Mouse (Mus musculus): ENCODE measurements around the gene Slc35g3. TPM values are rescaled to one million over a fixed set of nuclear protein-coding genes. Genes with fewer than 3 reads are reported as not detected.
A peak's percentile ranks its signal among the peaks of the same experiment; 100 is the strongest.

The Slc35g3 gene
- polyA plus RNA-seq, 1 experiment from 2014 or later, result 0.33 TPM

DNA sequence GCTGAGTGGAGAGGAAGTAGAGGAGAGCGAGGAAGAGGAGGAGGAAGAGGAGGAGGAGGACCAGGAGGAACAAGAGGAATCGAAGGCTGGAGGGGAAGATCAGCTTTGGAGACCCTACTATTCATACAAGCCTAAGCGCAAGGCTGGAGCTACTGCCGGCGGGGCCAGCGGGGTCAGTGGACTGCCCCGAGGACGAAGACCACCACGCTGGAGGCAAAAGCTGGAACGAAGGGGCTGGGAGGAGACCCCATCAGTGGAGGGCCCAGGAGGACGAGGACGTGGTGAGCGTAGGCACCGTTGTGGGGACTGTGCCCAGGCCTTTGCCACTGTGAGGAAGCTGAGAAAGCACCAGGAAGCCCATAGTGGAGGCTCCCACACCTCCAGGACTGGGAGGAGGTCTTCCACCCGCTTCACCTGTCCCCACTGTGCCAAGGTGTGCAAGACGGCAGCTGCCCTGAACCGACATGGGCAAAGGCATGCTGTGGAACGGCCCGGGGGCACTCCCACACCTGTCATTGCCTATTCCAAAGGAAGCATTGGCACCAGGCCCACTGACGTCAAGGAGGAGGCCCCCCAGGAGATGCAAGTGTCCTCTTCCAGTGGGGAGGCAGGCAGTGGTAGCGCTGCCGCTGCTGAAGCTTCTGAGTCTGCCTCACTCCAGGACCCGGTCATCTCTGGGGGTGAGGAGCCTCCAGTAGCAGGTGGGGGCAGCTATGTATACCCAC is 16.7 kb upstream of the Slc35g3 start:
- Histone ChIP-seq H3K4me3 (replicated peaks) (no peak overlapping the region), H3K4me1 (peaks cover 14% of the 10 kb centered on the region; the same call in 1 of the 2 replicates), H3K27me3 (peaks cover 29% of the 10 kb centered on the region), H3K36me3 (replicated peaks) (peaks cover 6% of the 10 kb centered on the region; the same call in 1 of the 2 replicates), H3K27ac (no peak overlapping the region), H3K9ac (no peak overlapping the region), H3K4me2 (no peak overlapping the region), H3K9me3 (no peaks in the 10 kb centered on the region)
- ATAC-seq (ENCODE audit: low FRiP score), result no peak
- WGBS, result 67% methylated on average over 23 of the region's 23 CpGs

DNA sequence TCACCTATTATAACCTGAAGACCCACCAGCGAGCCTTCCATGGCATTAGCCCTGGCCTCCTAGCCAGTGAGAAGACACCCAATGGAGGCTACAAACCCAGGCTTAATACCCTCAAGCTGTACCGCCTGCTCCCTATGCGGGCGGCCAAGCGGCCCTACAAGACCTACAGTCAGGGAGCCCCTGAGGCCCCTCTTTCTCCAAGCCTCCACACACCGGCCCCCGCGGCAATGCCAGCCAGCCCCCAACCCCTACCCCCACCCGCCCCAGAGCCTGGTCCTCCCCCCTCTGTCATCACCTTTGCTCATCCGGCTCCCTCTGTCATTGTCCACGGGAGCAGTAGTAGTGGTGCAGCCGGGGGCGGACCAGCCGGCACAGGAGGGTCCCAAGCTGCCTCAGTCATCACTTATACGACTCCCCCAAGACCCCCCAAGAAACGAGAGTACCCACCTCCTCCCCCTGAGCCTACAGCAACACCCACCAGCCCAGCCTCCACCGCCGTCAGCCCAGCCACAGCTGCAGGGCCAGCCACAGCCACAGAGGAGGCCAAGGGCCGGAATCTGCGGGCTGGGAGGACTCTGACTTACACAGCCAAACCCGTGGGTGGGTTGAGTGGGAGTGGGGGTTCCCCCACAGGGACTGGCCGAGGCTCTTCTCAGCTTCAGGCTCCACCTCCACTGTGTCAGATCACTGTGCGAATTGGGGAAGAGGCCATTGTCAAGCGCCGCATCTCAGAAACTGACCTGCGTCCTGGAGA is 15.9 kb upstream of the Slc35g3 start:
- ATAC-seq (ENCODE audit: low FRiP score), result no peak
- H3K27me3 ChIP-seq, result peaks cover 29% of the 10 kb centered on the region
- WGBS, result 67% methylated on average over 26 of the region's 26 CpGs

DNA sequence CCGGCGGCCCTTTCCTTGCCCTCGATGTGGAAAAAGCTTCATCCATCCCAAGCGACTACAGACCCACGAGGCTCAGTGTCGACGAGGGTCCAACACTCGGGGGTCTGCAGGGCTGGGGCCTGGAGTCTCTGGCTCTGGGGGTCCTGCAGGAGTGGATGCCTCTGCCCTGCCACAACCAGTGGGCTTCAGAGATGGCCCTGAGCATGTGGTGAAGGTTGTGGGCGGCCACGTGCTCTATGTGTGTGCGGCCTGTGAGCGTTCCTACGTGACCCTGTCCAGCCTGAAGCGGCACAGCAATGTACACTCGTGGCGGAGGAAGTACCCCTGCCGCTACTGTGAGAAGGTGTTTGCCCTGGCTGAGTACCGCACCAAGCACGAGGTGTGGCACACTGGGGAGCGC is 14.7 kb upstream of the Slc35g3 start:
- no peak for ATAC-seq (ENCODE audit: low FRiP score)
- peaks cover 23% of the 10 kb centered on the region for H3K27me3 ChIP-seq
- H3K4me1 ChIP-seq, result peaks cover 14% of the 10 kb centered on the region; the same call in 1 of the 2 replicates
- H3K4me3 ChIP-seq (replicated peaks), result no peak overlapping the region
- no peak overlapping the region; the same call in 1 of the 2 replicates for H3K9ac ChIP-seq
- no peak overlapping the region for H3K4me2 ChIP-seq
- H3K27ac ChIP-seq, result no peak overlapping the region
- 85% methylated on average over 20 of the region's 20 CpGs for WGBS
- H3K9me3 ChIP-seq, result no peaks in the 10 kb centered on the region
- peaks cover 6% of the 10 kb centered on the region; the same call in 1 of the 2 replicates for H3K36me3 ChIP-seq (replicated peaks)

More for the DNA sequence above, 15.9 kb upstream of the Slc35g3 start:
- no peak overlapping the region for H3K4me3 ChIP-seq (replicated peaks)
- H3K4me2 ChIP-seq, result no peak overlapping the region
- H3K27ac ChIP-seq, result no peak overlapping the region
- H3K4me1 ChIP-seq, result peaks cover 14% of the 10 kb centered on the region; the same call in 1 of the 2 replicates
- peaks cover 6% of the 10 kb centered on the region; the same call in 1 of the 2 replicates for H3K36me3 ChIP-seq (replicated peaks)
- H3K9ac ChIP-seq, result no peak overlapping the region
- H3K9me3 ChIP-seq, result no peaks in the 10 kb centered on the region

DNA sequence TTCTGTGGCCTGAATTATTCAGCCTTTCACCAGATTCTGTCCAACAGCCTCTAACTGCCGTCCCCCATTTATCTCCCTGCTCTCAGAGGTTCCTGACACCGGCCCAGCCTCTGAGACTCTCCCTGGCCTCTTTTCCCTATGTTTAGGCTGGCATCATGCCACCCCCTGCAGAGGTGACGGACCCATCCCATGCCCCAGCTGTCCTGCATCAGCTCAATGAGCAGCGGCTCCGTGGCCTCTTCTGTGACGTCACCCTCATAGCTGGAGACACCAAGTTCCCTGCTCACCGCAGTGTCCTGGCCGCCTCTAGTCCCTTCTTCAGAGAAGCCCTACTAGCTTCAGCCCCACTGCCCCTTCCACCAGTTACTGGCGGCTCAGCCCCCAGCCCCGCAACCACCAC is 13.9 kb upstream of the Slc35g3 start:
- 76% methylated on average over 10 of the region's 10 CpGs for WGBS
- peaks cover 14% of the 10 kb centered on the region; the same call in 1 of the 2 replicates for H3K4me1 ChIP-seq
- H3K4me3 ChIP-seq (replicated peaks), result no peak overlapping the region
- ATAC-seq (ENCODE audit: low FRiP score), result no peak
- H3K36me3 ChIP-seq (replicated peaks), result peaks cover 6% of the 10 kb centered on the region; the same call in 1 of the 2 replicates
- H3K4me2 ChIP-seq, result no peak overlapping the region
- H3K9ac ChIP-seq, result no peak overlapping the region
- H3K9me3 ChIP-seq, result no peaks in the 10 kb centered on the region
- peaks cover 23% of the 10 kb centered on the region for H3K27me3 ChIP-seq
- no peak overlapping the region for H3K27ac ChIP-seq

DNA sequence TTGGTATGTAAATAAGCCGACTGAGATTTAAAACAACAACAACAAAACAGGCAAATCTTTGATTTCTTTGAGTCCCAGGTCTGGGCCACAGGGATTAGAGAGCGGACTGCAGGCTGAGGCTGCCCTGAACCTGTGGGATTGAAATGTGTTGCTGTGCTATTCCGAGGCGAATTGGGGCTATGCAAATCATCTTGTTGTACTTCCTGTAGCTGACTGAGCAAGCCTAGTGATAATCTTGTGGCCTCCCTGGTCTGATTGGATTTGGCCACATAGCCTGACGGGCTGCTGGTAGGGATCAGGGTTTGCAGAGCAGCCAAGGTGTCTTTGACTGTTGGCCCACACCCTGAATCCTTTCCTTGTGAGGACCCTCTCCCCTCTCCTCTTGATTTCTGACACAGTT is 13.2 kb upstream of the Slc35g3 start:
- Histone ChIP-seq H3K27me3 (peaks cover 23% of the 10 kb centered on the region), H3K36me3 (replicated peaks) (peaks cover 6% of the 10 kb centered on the region; the same call in 1 of the 2 replicates), H3K27ac (no peak overlapping the region), H3K9me3 (no peaks in the 10 kb centered on the region), H3K4me2 (no peak overlapping the region), H3K4me1 (peaks cover 14% of the 10 kb centered on the region; the same call in 1 of the 2 replicates), H3K9ac (no peak overlapping the region), H3K4me3 (replicated peaks) (no peak overlapping the region)
- ATAC-seq (ENCODE audit: low FRiP score), result no peak
- 59% methylated on average over 5 of the region's 5 CpGs for WGBS

DNA sequence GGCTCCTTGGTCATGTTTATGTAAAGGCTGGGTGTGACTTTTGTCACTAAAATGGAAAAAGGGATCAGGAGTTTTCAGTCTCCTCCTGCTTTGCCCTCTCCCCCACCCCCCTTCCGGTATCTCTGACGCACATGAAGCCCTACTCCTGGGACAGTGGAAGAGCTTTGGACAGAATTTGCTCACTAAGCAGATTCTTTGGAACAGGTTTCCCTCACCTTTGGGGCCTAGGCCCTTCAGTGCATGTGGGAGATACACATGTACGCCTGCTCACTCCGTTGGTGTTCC is 5.8 kb upstream of the Slc35g3 start:
- Histone ChIP-seq H3K4me1 (peaks cover 23% of the 10 kb centered on the region), H3K9ac (no peak overlapping the region), H3K36me3 (replicated peaks) (no peaks in the 10 kb centered on the region), H3K9me3 (no peaks in the 10 kb centered on the region), H3K27ac (no peak overlapping the region), H3K4me2 (0 out of 2 replicates have a peak overlapping the region, but pooled peaks have one; percentile 78), H3K27me3 (0 out of 2 replicates have a peak, but pooled peaks cover 4% of the 10 kb centered on the region), H3K4me3 (replicated peaks) (no peak overlapping the region)
- ATAC-seq (ENCODE audit: low FRiP score), result no peak
- WGBS, result 78% methylated on average over 4 of the region's 4 CpGs

DNA sequence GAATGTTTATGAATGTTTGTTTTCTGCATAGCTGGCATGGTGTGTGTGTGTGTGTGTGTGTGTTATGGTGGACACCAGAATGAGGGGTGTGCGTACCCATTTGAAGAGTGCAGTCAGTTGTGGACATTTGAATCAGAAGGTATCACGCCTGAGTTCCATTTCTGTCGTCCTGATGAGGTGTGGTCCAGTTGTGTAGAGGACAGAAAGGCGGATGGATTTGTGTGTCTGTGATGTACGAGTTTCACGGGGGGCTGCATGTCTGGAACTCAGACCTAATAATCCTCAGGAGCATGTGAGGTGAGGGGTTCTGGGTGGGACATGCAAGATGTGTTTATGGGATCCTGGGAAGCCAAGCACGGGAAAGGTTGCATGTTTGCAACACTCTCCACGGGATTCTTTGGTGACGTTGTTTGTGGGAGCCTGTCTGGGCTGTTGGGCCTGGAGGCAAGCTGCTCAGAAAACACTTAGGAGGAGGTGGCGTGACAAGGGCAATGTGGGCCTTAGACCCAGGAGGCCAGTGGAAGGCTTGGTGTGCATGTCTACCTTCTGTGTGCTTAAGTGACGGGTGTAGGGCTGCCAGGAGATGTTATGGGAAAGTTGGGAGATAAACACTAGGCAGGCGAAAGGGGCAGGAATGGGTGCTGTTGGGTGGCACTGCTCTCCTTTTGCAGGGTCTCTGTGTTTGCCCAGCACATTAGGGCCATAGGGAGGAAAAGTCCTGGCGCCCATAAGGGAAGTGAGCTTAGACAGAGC is 5.3 kb upstream of the Slc35g3 start:
- peak overlapping the region; percentile 88; the same call in 1 of the 2 replicates for H3K9ac ChIP-seq
- ATAC-seq (ENCODE audit: low FRiP score), result no peak
- 0 out of 2 replicates have a peak, but pooled peaks cover 4% of the 10 kb centered on the region for H3K27me3 ChIP-seq
- 0 out of 2 replicates have a peak overlapping the region, but pooled peaks have one; percentile 25 for H3K27ac ChIP-seq
- 64% methylated on average over 13 of the region's 13 CpGs for WGBS
- no peaks in the 10 kb centered on the region for H3K36me3 ChIP-seq (replicated peaks)
- peak overlapping the region; percentile 83 for H3K4me3 ChIP-seq (replicated peaks)
- H3K9me3 ChIP-seq, result no peaks in the 10 kb centered on the region
- H3K4me2 ChIP-seq, result peak overlapping the region; percentile 78
- peaks cover 23% of the 10 kb centered on the region for H3K4me1 ChIP-seq

DNA sequence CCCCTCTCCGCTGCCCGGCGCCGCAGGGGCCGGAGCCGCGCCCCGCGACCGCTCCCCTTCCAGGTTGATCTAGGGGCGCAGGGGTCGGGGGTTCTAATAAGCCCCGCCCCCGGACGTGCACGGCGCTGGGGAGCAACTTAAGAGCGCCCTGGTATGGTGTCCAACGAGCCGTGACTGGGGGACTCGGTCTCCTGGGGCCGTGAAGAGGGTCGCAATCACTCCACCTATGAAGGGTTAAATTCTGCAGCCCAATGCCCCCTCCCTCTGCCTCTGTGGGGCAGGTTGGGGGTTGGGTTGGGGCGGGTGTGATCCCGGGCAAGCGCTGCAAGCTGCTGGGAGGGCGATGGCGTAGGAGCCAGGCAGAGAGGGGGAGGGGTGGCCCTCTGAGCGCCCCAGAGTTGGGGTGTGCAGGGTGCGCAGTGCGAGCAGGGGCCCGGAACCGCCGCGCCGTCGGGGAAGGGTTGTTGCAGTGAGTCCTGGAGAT is 4.4 kb upstream of the Slc35g3 start:
- Histone ChIP-seq H3K4me1 (peaks cover 23% of the 10 kb centered on the region), H3K4me2 (peak overlapping the region; percentile 78), H3K9ac (peak overlapping the region; percentile 88), H3K27ac (peak overlapping the region; percentile 73), H3K9me3 (no peaks in the 10 kb centered on the region), H3K36me3 (replicated peaks) (no peaks in the 10 kb centered on the region), H3K4me3 (replicated peaks) (peak overlapping the region; percentile 83), H3K27me3 (0 out of 2 replicates have a peak, but pooled peaks cover 4% of the 10 kb centered on the region)
- ATAC-seq (ENCODE audit: low FRiP score), result peak; percentile 81
- 1% methylated on average over 35 of the region's 37 CpGs for WGBS

DNA sequence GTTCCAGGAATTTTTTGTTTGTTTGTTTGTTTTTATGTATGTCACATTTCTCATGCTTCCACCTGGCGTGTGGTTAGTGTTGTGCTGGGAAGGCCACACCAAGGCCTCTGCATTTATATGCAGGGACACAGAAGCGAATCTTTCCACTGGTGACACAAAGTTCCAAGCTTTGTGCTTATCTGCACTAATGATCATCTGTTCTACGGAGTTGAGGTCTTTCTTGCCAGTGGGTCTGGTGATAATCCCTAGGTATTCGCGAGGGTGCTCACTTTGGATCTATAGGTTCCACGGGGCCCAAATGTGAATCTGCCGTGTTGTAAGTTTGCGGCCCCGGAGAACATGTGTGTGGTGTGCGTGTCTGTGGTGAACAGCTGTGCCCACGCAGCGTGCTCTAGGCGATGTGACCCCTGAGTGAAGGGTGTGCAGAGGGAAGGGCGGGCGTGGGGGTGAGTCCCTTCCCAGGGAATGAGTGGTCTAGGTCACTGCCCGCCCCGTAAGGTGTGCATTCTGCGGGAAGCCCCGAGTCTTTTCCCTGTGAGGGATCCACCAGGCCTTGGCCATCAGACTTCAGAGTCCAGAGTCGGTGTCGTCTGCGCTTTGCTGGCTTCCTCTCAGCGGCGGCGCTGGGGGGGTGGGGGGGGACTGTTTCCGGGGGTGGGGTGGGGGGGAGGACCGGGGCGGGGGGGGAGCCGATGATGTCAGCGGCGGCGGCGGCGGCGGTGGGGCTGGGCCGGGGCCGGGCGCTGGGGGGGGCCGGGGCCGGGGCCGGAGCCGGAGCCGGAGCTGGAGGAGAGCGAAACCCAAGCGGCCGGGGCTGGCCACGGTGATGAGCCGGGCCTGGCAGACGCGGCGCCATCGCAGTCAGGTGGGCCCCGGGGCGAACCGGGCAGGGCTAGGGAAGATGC is 3.7 kb upstream of the Slc35g3 start, which contains the start of gene Zbtb4:
Gene Zbtb4 (plus strand): TSS at position 692 of the 905 bp plus-strand sequence.
- ATAC-seq (ENCODE audit: low FRiP score), result peak; percentile 70
- H3K4me2 ChIP-seq, result peak within 1 kb of the TSS; percentile 78
- peak within 1 kb of the TSS; percentile 83 for H3K4me3 ChIP-seq (replicated peaks)
- no peaks in the 10 kb centered on the region for H3K36me3 ChIP-seq (replicated peaks)
- H3K4me1 ChIP-seq, result peaks cover 28% of the 10 kb centered on the region
- H3K27ac ChIP-seq, result peak within 1 kb of the TSS; percentile 73
- no peaks in the 10 kb centered on the region for H3K9me3 ChIP-seq
- WGBS, result 29% methylated on average over 31 of the region's 55 CpGs
- 0 out of 2 replicates have a peak, but pooled peaks cover 4% of the 10 kb centered on the region for H3K27me3 ChIP-seq
- H3K9ac ChIP-seq, result peak within 1 kb of the TSS; percentile 88

DNA sequence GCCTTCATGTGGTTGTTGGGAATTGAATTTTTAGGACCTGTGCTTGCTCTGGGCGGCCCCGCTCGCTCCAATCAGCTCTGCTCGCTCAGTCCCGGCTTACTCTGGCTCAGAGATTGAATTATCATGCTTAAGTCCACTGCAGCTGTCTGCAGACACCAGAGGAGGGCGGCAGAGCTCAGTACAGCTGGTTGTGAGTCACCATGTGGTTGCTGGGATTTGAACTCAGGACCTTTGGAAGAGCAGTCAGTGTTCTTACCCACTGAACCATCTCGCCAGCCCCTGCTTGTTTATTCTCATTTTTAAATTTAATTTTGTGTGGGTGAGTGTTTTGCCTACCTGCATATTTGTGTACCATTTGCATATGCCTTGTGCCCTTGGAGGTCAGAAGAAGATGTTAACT is 1.8 kb upstream of the Slc35g3 start:
- Histone ChIP-seq H3K4me3 (replicated peaks) (no peak overlapping the region), H3K27me3 (0 out of 2 replicates have a peak, but pooled peaks cover 4% of the 10 kb centered on the region), H3K4me2 (no peak overlapping the region), H3K9ac (no peak overlapping the region), H3K9me3 (no peaks in the 10 kb centered on the region), H3K4me1 (peaks cover 39% of the 10 kb centered on the region), H3K36me3 (replicated peaks) (no peaks in the 10 kb centered on the region), H3K27ac (no peak overlapping the region)
- ATAC-seq (ENCODE audit: low FRiP score), result no peak
- WGBS, result 64% methylated on average over 7 of the region's 7 CpGs

DNA sequence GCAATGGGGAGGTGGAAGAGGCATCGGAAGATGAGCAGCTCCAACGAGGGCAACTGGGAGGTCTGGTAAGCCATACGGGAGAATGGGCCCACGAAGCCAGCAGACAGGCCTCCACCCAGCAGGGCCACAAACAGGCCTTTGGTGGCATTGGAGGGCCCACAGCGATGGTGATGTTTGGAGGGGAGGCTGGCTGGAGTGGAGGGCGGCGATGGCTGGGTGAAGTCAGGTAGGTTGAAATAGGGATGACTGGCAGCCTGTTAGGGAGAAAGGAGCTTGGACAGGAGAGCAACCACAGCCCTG is 917 bp downstream of the Slc35g3 start:
- H3K4me1 ChIP-seq, result peaks cover 38% of the 10 kb centered on the region
- no peak for ATAC-seq (ENCODE audit: low FRiP score)
- H3K27ac ChIP-seq, result peak overlapping the region; percentile 99; the same call in 1 of the 2 replicates
- H3K4me3 ChIP-seq (replicated peaks), result no peak overlapping the region
- WGBS, result 89% methylated on average over 7 of the region's 7 CpGs
- no peak overlapping the region for H3K4me2 ChIP-seq
- H3K27me3 ChIP-seq, result no peaks in the 10 kb centered on the region
- no peaks in the 10 kb centered on the region for H3K9me3 ChIP-seq
- H3K9ac ChIP-seq, result no peak overlapping the region
- no peaks in the 10 kb centered on the region for H3K36me3 ChIP-seq (replicated peaks)
